Comparison of ENCODE assay signal across 11 mouse cellular contexts in the genomic region with DNA sequence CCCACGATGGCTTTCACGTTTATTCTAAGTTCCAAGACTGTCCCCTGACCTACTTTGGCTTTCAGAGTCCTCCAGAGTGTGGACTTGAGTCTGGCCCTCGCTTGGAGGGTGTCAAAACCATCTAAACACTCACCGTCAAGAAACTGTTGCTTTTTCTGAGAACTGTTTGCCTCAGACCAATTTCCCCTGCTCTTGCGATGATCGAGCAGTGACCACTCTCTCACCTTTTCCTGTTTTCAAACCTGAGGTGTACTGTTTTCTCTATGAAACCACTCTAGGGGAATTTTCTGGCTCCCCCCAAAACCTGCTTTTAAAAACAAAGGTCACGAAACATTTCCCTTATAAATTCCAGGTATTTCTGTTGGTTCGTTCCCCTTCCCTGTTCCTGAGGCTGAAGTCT.
DNase-seq lines count a peak whose midpoint lies in the region; ATAC-seq and TF ChIP-seq lines count a peak whose summit lies in the region.
"Had no signal": no experiment of that assay in that cellular context is flagged by ENCODE, and none has a peak within 500 bp of the region (broad histone marks: within the 10 kb centered on the region; RNA-seq: fewer than 3 reads in every experiment).

No protein-coding gene starts in this region.

- peak overlapping the region; percentile 67 for H3K27ac ChIP-seq in heart, embryonic 12.5 days (ENCODE audit: poor library complexity, severe bottlenecking)
- no peak overlapping the region for H3K27ac ChIP-seq in lung, embryonic 14.5 days (ENCODE audit: low read depth)
- H3K27ac ChIP-seq in liver, postnatal 0 days (ENCODE audit: low read depth) = no peak overlapping the region
- H3K27ac ChIP-seq: macrophage had no signal

- TF ChIP-seq EP300 in liver, postnatal 0 days (IDR thresholded peaks at IDR 0.05; ENCODE audit: low read depth) = no peak

- peaks cover 44% of the 10 kb centered on the region for H3K4me1 ChIP-seq in heart, embryonic 12.5 days (replicated peaks)
- peaks cover 22% of the 10 kb centered on the region for H3K4me1 ChIP-seq in lung, embryonic 14.5 days (ENCODE audit: insufficient read depth)
- H3K4me1 ChIP-seq in G1E (ENCODE audit: insufficient read depth, low read depth, low read length) = peaks cover 61% of the 10 kb centered on the region
- peaks cover 7% of the 10 kb centered on the region; the same call in 1 of the 2 replicates for H3K4me1 ChIP-seq in liver, postnatal 0 days (ENCODE audit: insufficient read depth)

- peak overlapping the region; percentile 22; the same call in 1 of the 2 replicates for H3K4me3 ChIP-seq in heart, embryonic 12.5 days
- H3K4me3 ChIP-seq in lung, embryonic 14.5 days (ENCODE audit: low read depth, low read length) = no peak overlapping the region
- H3K4me3 ChIP-seq in G1E (ENCODE audit: low read depth, low read length) = peak overlapping the region; percentile 59; the same call in 1 of the 2 replicates
- H3K4me3 ChIP-seq in liver, postnatal 0 days (ENCODE audit: low read depth, low read length) = no peak overlapping the region

- no peaks in the 10 kb centered on the region for H3K36me3 ChIP-seq in heart, embryonic 12.5 days
- no peaks in the 10 kb centered on the region for H3K36me3 ChIP-seq in lung, embryonic 14.5 days (ENCODE audit: insufficient read depth)
- no peaks in the 10 kb centered on the region for H3K36me3 ChIP-seq in G1E (replicated peaks)
- no peaks in the 10 kb centered on the region for H3K36me3 ChIP-seq in liver, postnatal 0 days (replicated peaks; ENCODE audit: insufficient read depth, low read length)

- H3K9me3 ChIP-seq in heart, embryonic 12.5 days (replicated peaks) = no peaks in the 10 kb centered on the region
- H3K9me3 ChIP-seq in lung, embryonic 14.5 days (ENCODE audit: low read depth, low read length) = no peaks in the 10 kb centered on the region
- H3K9me3 ChIP-seq in G1E (replicated peaks) = no peaks in the 10 kb centered on the region
- no peaks in the 10 kb centered on the region for H3K9me3 ChIP-seq in liver, postnatal 0 days (ENCODE audit: low read length)

- no peak overlapping the region for H3K9ac ChIP-seq in heart, embryonic 12.5 days
- no peak overlapping the region for H3K9ac ChIP-seq in lung, embryonic 14.5 days
- no peak overlapping the region for H3K9ac ChIP-seq in liver, postnatal 0 days (replicated peaks)

- peak overlapping the region; percentile 60 for H3K4me2 ChIP-seq in heart, embryonic 12.5 days
- peak overlapping the region; percentile 37; the same call in 1 of the 2 replicates for H3K4me2 ChIP-seq in lung, embryonic 14.5 days
- peak overlapping the region; percentile 30; the same call in 1 of the 2 replicates for H3K4me2 ChIP-seq in liver, postnatal 0 days (ENCODE audit: low read depth, low read length)

- ATAC-seq in heart, embryonic 12.5 days (ENCODE audit: insufficient number of reproducible peaks, low FRiP score) = no peak
- no peak for ATAC-seq in lung, embryonic 14.5 days (ENCODE audit: insufficient read depth)
- no peak for ATAC-seq in G1E (ENCODE audit: extremely low read depth, insufficient number of reproducible peaks, low FRiP score, poor library complexity, severe bottlenecking)
- no peak for ATAC-seq in liver, postnatal 0 days

- no peak for TF ChIP-seq CTCF in lung, embryonic 14.5 days (IDR thresholded peaks at IDR 0.05; ENCODE audit: low read depth)
- no peak for TF ChIP-seq CTCF in G1E (IDR thresholded peaks at IDR 0.05; ENCODE audit: low read depth, low read length)
- TF ChIP-seq CTCF in liver, postnatal 0 days (IDR thresholded peaks at IDR 0.05; ENCODE audit: low read depth) = no peak

- H3K27me3 ChIP-seq in heart, embryonic 12.5 days (replicated peaks) = no peaks in the 10 kb centered on the region
- no peaks in the 10 kb centered on the region for H3K27me3 ChIP-seq in lung, embryonic 14.5 days (ENCODE audit: insufficient read depth, low read length)
- no peaks in the 10 kb centered on the region for H3K27me3 ChIP-seq in G1E (ENCODE audit: insufficient read depth, low read length)
- no peaks in the 10 kb centered on the region for H3K27me3 ChIP-seq in liver, postnatal 0 days (ENCODE audit: insufficient read depth, low read length)

- no peak for DNase-seq in heart, adult 8-10 months (ENCODE audit: low spot score)
- DNase-seq in lung, embryonic 14.5 days = no peak
- no peak for DNase-seq in lung, postnatal 10 days
- DNase-seq in G1E (ENCODE audit: low spot score) = no peak
- DNase-seq in liver, postnatal 0 days = no peak
- DNase-seq in T-cell, adult 2 months (ENCODE audit: low spot score) = no peak
- no peak for DNase-seq in retina, embryonic 14.5 days (ENCODE audit: low spot score)
- DNase-seq: adrenal gland, postnatal 10 days; kidney, postnatal 10 days had no signal

- WGBS in heart, embryonic 12.5 days = 23% methylated on average over 8 of the region's 8 CpGs
- 26% methylated on average over 8 of the region's 8 CpGs for WGBS in lung, embryonic 14.5 days
- 44% methylated on average over 8 of the region's 8 CpGs for WGBS in liver, postnatal 0 days (ENCODE audit: insufficient replicate concordance)

Comparison
In these comparisons a context has a peak if more than half of its experiments do, and no peak if none do; other contexts are left out.
1. H3K4me3 ChIP-seq: peak in heart, embryonic 12.5 days (single experiment) and G1E (single experiment); none in lung, embryonic 14.5 days (single experiment) and liver, postnatal 0 days (single experiment).
2. Peak in every context shown above with its lines, with median percentiles within 50 percentile points of each other: H3K4me2 ChIP-seq.